Mouse (Mus musculus) lung, embryonic 15.5 days (tissue): ENCODE results near the gene Sh3rf1. TPM values are rescaled to one million over a fixed set of nuclear protein-coding genes. Genes with fewer than 3 reads are reported as not detected.

ENCODE experiments used
- ATAC-seq: fragments of 200-750 bp; cut with Nextera tagmentation; 2 replicates; pipeline ENCODE4 v1.8.0; 2017; ENCODE audit warnings: moderate number of reproducible peaks, borderline replicate concordance; ENCODE audit not compliant: low FRiP score, low TSS enrichment; ENCODE audit errors: extremely low read depth
- H3K27ac ChIP-seq: fragments of 300-500 bp; sonication (generic); 2 replicates; pipeline ENCODE4 v1.5.1; 2015; ENCODE audit warnings: moderate library complexity, mild to moderate bottlenecking, inconsistent platforms
- H3K27me3 ChIP-seq: fragments of 300-500 bp; sonication (generic); 2 replicates; pipeline ENCODE4 v1.6.1; 2015; ENCODE audit warnings: inconsistent platforms
- H3K36me3 ChIP-seq: fragments of 300-500 bp; sonication (generic); 2 replicates; pipeline ENCODE4 v1.6.1; 2015; ENCODE audit warnings: inconsistent platforms
- H3K4me1 ChIP-seq: fragments of 300-500 bp; sonication (generic); 2 replicates; pipeline ENCODE4 v1.6.1; 2015; ENCODE audit warnings: inconsistent platforms
- H3K4me2 ChIP-seq: fragments of 300-500 bp; sonication (generic); 2 replicates; pipeline ENCODE4 v1.6.1; 2015; ENCODE audit warnings: inconsistent platforms, mild to moderate bottlenecking, moderate library complexity
- H3K4me3 ChIP-seq: fragments of 300-500 bp; sonication (generic); 2 replicates; pipeline ENCODE4 v1.5.1; 2015; ENCODE audit warnings: mild to moderate bottlenecking, inconsistent platforms
- H3K9ac ChIP-seq: fragments of 300-500 bp; sonication (generic); 2 replicates; pipeline ENCODE4 v1.6.1; 2015; ENCODE audit warnings: inconsistent platforms
- H3K9me3 ChIP-seq: fragments of 300-500 bp; sonication (generic); 2 replicates; pipeline ENCODE4 v1.6.1; 2016; ENCODE audit warnings: inconsistent platforms
- WGBS: fragments of 180-500 bp; shearing (Covaris S2); methylation state at CpG from one replicate; pipeline ENCODE4 v1.1.7; 2015; 5-methylcytosine and 5-hydroxymethylcytosine counted together
- polyA plus RNA-seq: library from polyadenylated mRNA; unstranded; fragments of >200 nt; fragmentation: Nextera tagmentation; extraction: Ambion mirVana; gene quantifications from 2 replicates; pipeline ENCODE4 v1.2.1, GENCODE M21; 2015

The Sh3rf1 gene
- polyA plus RNA-seq, 1 experiment from 2014 or later, result 16.8 TPM

- Histone ChIP-seq H3K4me1 (no peaks in the 10 kb centered on the region), H3K27me3 (no peaks in the 10 kb centered on the region), H3K9ac (no peak overlapping the region), H3K4me2 (no peak overlapping the region), H3K4me3 (no peak overlapping the region), H3K36me3 (peaks cover 19% of the 10 kb centered on the region), H3K27ac (no peak overlapping the region), H3K9me3 (no peaks in the 10 kb centered on the region)
- 87% methylated on average over 9 of the region's 9 CpGs for WGBS
- ATAC-seq, result no peak
Measured at GRCm38 (mm10) chr8:61373303-61373702, 149.6 kb downstream of the Sh3rf1 start.

- H3K27me3 ChIP-seq, result no peaks in the 10 kb centered on the region
- no peaks in the 10 kb centered on the region for H3K9me3 ChIP-seq
- ATAC-seq, result peak; percentile 39; the same call in 1 of the 2 replicates
- H3K36me3 ChIP-seq, result peaks cover 19% of the 10 kb centered on the region
- H3K4me1 ChIP-seq, result no peaks in the 10 kb centered on the region
- no peak overlapping the region for H3K4me2 ChIP-seq
- no peak overlapping the region for H3K9ac ChIP-seq
- H3K4me3 ChIP-seq, result no peak overlapping the region
- no peak overlapping the region for H3K27ac ChIP-seq
- 79% methylated on average over 16 of the region's 16 CpGs for WGBS
Measured at GRCm38 (mm10) chr8:61374059-61374755, 150.5 kb downstream of the Sh3rf1 start.

GRCm38 (mm10) chr8:61375205-61375604 lies 151.5 kb downstream of the Sh3rf1 start:
- WGBS, result 67% methylated on average over 7 of the region's 7 CpGs
- no peaks in the 10 kb centered on the region for H3K4me1 ChIP-seq
- peaks cover 19% of the 10 kb centered on the region for H3K36me3 ChIP-seq
- H3K4me2 ChIP-seq, result no peak overlapping the region
- H3K9ac ChIP-seq, result no peak overlapping the region
- no peak overlapping the region for H3K4me3 ChIP-seq
- H3K27me3 ChIP-seq, result no peaks in the 10 kb centered on the region
- ATAC-seq, result no peak
- no peak overlapping the region for H3K27ac ChIP-seq
- no peaks in the 10 kb centered on the region for H3K9me3 ChIP-seq

- no peak overlapping the region for H3K4me3 ChIP-seq
- H3K27ac ChIP-seq, result no peak overlapping the region
- H3K36me3 ChIP-seq, result peaks cover 21% of the 10 kb centered on the region
- no peak overlapping the region for H3K9ac ChIP-seq
- no peaks in the 10 kb centered on the region for H3K4me1 ChIP-seq
- no peak for ATAC-seq
- WGBS, result 71% methylated on average over 11 of the region's 11 CpGs
- H3K27me3 ChIP-seq, result no peaks in the 10 kb centered on the region
- no peak overlapping the region for H3K4me2 ChIP-seq
- H3K9me3 ChIP-seq, result no peaks in the 10 kb centered on the region
Measured at GRCm38 (mm10) chr8:61378847-61379698, 155.4 kb downstream of the Sh3rf1 start.

- H3K9me3 ChIP-seq, result no peaks in the 10 kb centered on the region
- no peak for ATAC-seq
- H3K27me3 ChIP-seq, result no peaks in the 10 kb centered on the region
- peaks cover 27% of the 10 kb centered on the region for H3K36me3 ChIP-seq
- H3K9ac ChIP-seq, result no peak overlapping the region
- no peak overlapping the region for H3K4me3 ChIP-seq
- whole genome bisulfite sequencing, result 80% methylated on average over 9 of the region's 9 CpGs
- H3K4me1 ChIP-seq, result peaks cover 36% of the 10 kb centered on the region
- no peak overlapping the region for H3K4me2 ChIP-seq
- H3K27ac ChIP-seq, result peak overlapping the region; percentile 72; the same call in 1 of the 2 replicates
Measured at GRCm38 (mm10) chr8:61384536-61384935, 160.9 kb downstream of the Sh3rf1 start.

GRCm38 (mm10) chr8:61385502-61386191 lies 162.0 kb downstream of the Sh3rf1 start:
- Histone ChIP-seq H3K4me3 (no peak overlapping the region), H3K9ac (no peak overlapping the region), H3K9me3 (no peaks in the 10 kb centered on the region), H3K27me3 (no peaks in the 10 kb centered on the region), H3K4me2 (no peak overlapping the region), H3K27ac (peak overlapping the region; percentile 72), H3K4me1 (peaks cover 37% of the 10 kb centered on the region), H3K36me3 (peaks cover 27% of the 10 kb centered on the region)
- peak; percentile 47; the same call in 1 of the 2 replicates for ATAC-seq
- 48% methylated on average over 11 of the region's 11 CpGs for WGBS

- Histone ChIP-seq H3K36me3 (peaks cover 24% of the 10 kb centered on the region), H3K9ac (no peak overlapping the region), H3K4me2 (no peak overlapping the region), H3K27me3 (no peaks in the 10 kb centered on the region), H3K4me3 (no peak overlapping the region), H3K9me3 (no peaks in the 10 kb centered on the region), H3K4me1 (peaks cover 47% of the 10 kb centered on the region), H3K27ac (peak overlapping the region; percentile 65)
- no peak for ATAC-seq
- WGBS, result 30% methylated on average over 7 of the region's 7 CpGs
Measured at GRCm38 (mm10) chr8:61386645-61387044, 163.0 kb downstream of the Sh3rf1 start.

- no peak overlapping the region for H3K9ac ChIP-seq
- peaks cover 22% of the 10 kb centered on the region for H3K36me3 ChIP-seq
- no peak overlapping the region for H3K4me2 ChIP-seq
- peaks cover 47% of the 10 kb centered on the region for H3K4me1 ChIP-seq
- H3K9me3 ChIP-seq, result no peaks in the 10 kb centered on the region
- ATAC-seq, result no peak
- WGBS, result 30% methylated on average over 6 of the region's 6 CpGs
- peak overlapping the region; percentile 65; the same call in 1 of the 2 replicates for H3K27ac ChIP-seq
- no peak overlapping the region for H3K4me3 ChIP-seq
- no peaks in the 10 kb centered on the region for H3K27me3 ChIP-seq
Measured at GRCm38 (mm10) chr8:61387501-61387963, 163.9 kb downstream of the Sh3rf1 start.

GRCm38 (mm10) chr8:61388341-61388740 lies 164.7 kb downstream of the Sh3rf1 start:
- no peak overlapping the region for H3K4me3 ChIP-seq
- H3K9me3 ChIP-seq, result no peaks in the 10 kb centered on the region
- no peak for ATAC-seq
- H3K27ac ChIP-seq, result no peak overlapping the region
- no peaks in the 10 kb centered on the region for H3K27me3 ChIP-seq
- 71% methylated on average over 9 of the region's 9 CpGs for WGBS
- H3K4me2 ChIP-seq, result no peak overlapping the region
- H3K4me1 ChIP-seq, result peaks cover 47% of the 10 kb centered on the region
- H3K9ac ChIP-seq, result no peak overlapping the region
- peaks cover 19% of the 10 kb centered on the region for H3K36me3 ChIP-seq

GRCm38 (mm10) chr8:61390307-61391057 lies 166.8 kb downstream of the Sh3rf1 start:
- H3K4me3 ChIP-seq, result no peak overlapping the region
- H3K36me3 ChIP-seq, result 0 out of 2 replicates have a peak, but pooled peaks cover 3% of the 10 kb centered on the region
- 64% methylated on average over 18 of the region's 18 CpGs for WGBS
- ATAC-seq, result 0 out of 2 replicates have a peak, but pooled peaks have one; percentile 2
- peaks cover 38% of the 10 kb centered on the region for H3K4me1 ChIP-seq
- H3K9ac ChIP-seq, result no peak overlapping the region
- H3K4me2 ChIP-seq, result no peak overlapping the region
- H3K27me3 ChIP-seq, result no peaks in the 10 kb centered on the region
- H3K27ac ChIP-seq, result 0 out of 2 replicates have a peak overlapping the region, but pooled peaks have one; percentile 27
- no peaks in the 10 kb centered on the region for H3K9me3 ChIP-seq

GRCm38 (mm10) chr8:61391058-61391434 lies 167.4 kb downstream of the Sh3rf1 start:
- Histone ChIP-seq H3K4me2 (no peak overlapping the region), H3K9ac (no peak overlapping the region), H3K4me3 (no peak overlapping the region), H3K27ac (peak overlapping the region; percentile 27; the same call in 1 of the 2 replicates), H3K36me3 (0 out of 2 replicates have a peak, but pooled peaks cover 3% of the 10 kb centered on the region), H3K4me1 (peaks cover 34% of the 10 kb centered on the region), H3K27me3 (no peaks in the 10 kb centered on the region), H3K9me3 (no peaks in the 10 kb centered on the region)
- 50% methylated on average over 13 of the region's 13 CpGs for WGBS
- ATAC-seq, result peak; percentile 64; the same call in 1 of the 2 replicates
